Mouse (Mus musculus) kidney, postnatal 0 days (tissue): ENCODE measurements around the gene Hsd17b2. TPM values are rescaled to one million over a fixed set of nuclear protein-coding genes. Genes with fewer than 3 reads are reported as not detected.

ENCODE experiments used
- ATAC-seq: fragments of 200-750 bp; cut with Nextera tagmentation; replicated peaks from 2 replicates; pipeline ENCODE4 v1.8.0; 2017; ENCODE audit warnings: low read depth, moderate number of reproducible peaks, moderate TSS enrichment, moderate library complexity; ENCODE audit not compliant: low FRiP score
- DNase-seq: peaks from one replicate; pipeline ENCODE4 v3.0.0-alpha.2; 2016; ENCODE audit warnings: low spot score
- H3K27ac ChIP-seq: fragments of 300-500 bp; sonication (generic); 2 replicates; pipeline ENCODE4 v1.5.1; 2014; ENCODE audit warnings: mild to moderate bottlenecking
- H3K27me3 ChIP-seq: fragments of 300-500 bp; sonication (generic); 2 replicates; pipeline ENCODE4 v1.6.1; 2014; ENCODE audit warnings: low read length, mixed read lengths; ENCODE audit not compliant: insufficient read depth
- H3K36me3 ChIP-seq: fragments of 300-500 bp; sonication (generic); 2 replicates; pipeline ENCODE4 v1.6.1; 2014; ENCODE audit warnings: low read length, mixed read lengths; ENCODE audit not compliant: insufficient read depth
- H3K4me1 ChIP-seq: fragments of 300-500 bp; sonication (generic); replicated peaks from 2 replicates; pipeline ENCODE4 v1.6.1; 2014; ENCODE audit warnings: antibody characterized with exemption, low read length, mixed read lengths; ENCODE audit not compliant: insufficient read depth
- H3K4me2 ChIP-seq: fragments of 300-500 bp; sonication (generic); 2 replicates; pipeline ENCODE4 v1.6.1; 2014; ENCODE audit warnings: mild to moderate bottlenecking, low read length, moderate library complexity, mixed read lengths
- H3K4me3 ChIP-seq: fragments of 300-500 bp; sonication (generic); replicated peaks from 2 replicates; pipeline ENCODE4 v1.5.1; 2014; ENCODE audit warnings: low read depth, low read length
- H3K9ac ChIP-seq: fragments of 300-500 bp; sonication (generic); 2 replicates; pipeline ENCODE4 v1.6.1; 2014; ENCODE audit warnings: low read depth, low read length
- H3K9me3 ChIP-seq: fragments of 300-500 bp; sonication (generic); replicated peaks from 2 replicates; pipeline ENCODE4 v1.6.1; 2016; ENCODE audit warnings: low read length, inconsistent platforms, mixed read lengths
- CTCF ChIP-seq: IDR thresholded peaks from 2 replicates; pipeline ENCODE4 v1.5.1; 2016; ENCODE audit warnings: antibody characterized with exemption, low read depth, mild to moderate bottlenecking, moderate library complexity
- WGBS: fragments of 180-500 bp; shearing (Covaris S2); extraction: QIAGEN DNeasy Blood & Tissue Kit; methylation state at CpG from one replicate; pipeline ENCODE4 v1.1.7; 2014; 5-methylcytosine and 5-hydroxymethylcytosine counted together
- polyA plus RNA-seq: library from polyadenylated mRNA; unstranded; fragments of >200 nt; fragmentation: Nextera tagmentation; extraction: Ambion mirVana; gene quantifications from 2 replicates; pipeline ENCODE4 v1.2.1, GENCODE M21; 2015

Gene Hsd17b2
- polyA plus RNA-seq, 1 experiment from 2014 or later = 29.2 TPM

DNA sequence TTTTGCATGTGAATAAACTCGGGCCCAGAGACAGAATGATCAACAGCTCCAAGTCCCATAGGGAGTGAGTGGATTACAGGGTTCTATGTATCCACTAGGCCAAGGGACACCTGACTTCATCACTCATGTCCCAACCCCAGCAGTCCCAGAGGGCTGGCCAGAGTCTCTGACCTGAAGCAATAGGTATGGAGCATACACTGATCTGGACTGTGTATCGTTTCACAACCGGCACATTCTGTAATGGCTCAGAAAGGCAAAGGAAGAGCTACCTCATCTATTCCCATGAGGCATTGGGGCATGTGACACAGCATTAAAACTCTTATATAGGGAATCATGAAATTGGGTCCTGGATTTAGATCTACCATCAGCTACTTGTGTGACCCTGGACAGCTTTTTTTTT is 29.1 kb upstream of the Hsd17b2 start:
- Histone ChIP-seq H3K9ac (no peak overlapping the region), H3K4me2 (0 out of 2 replicates have a peak overlapping the region, but pooled peaks have one; percentile 94), H3K36me3 (no peaks in the 10 kb centered on the region), H3K27ac (no peak overlapping the region), H3K4me1 (no peaks in the 10 kb centered on the region), H3K9me3 (no peaks in the 10 kb centered on the region), H3K4me3 (no peak overlapping the region), H3K27me3 (no peaks in the 10 kb centered on the region)
- DNase-seq (no peak), ATAC-seq (no peak)
- TF ChIP-seq CTCF = no peak
- WGBS = 86% methylated on average over 3 of the region's 3 CpGs

GRCm38 (mm10) chr8:117673430-117673830 is 28.3 kb upstream of the Hsd17b2 start, which contains the start of gene Sdr42e1:
Gene Sdr42e1 (minus strand): TSS chr8:117673689.
- peak within 1 kb of the TSS; percentile 61 for H3K9ac ChIP-seq
- peak within 1 kb of the TSS; percentile 94 for H3K4me2 ChIP-seq
- DNase-seq (peak; percentile 74), ATAC-seq (no peak)
- no peaks in the 10 kb centered on the region for H3K27me3 ChIP-seq
- peak within 1 kb of the TSS; percentile 48 for H3K4me3 ChIP-seq
- H3K9me3 ChIP-seq = no peaks in the 10 kb centered on the region
- WGBS = 7% methylated on average over 17 of the region's 17 CpGs
- TF ChIP-seq CTCF = no peak
- no peaks in the 10 kb centered on the region for H3K4me1 ChIP-seq
- no peak within 1 kb of the TSS; the same call in 1 of the 2 replicates for H3K27ac ChIP-seq
- H3K36me3 ChIP-seq = no peaks in the 10 kb centered on the region

GRCm38 (mm10) chr8:117675171-117675570 is 26.5 kb upstream of the Hsd17b2 start:
- no peaks in the 10 kb centered on the region for H3K36me3 ChIP-seq
- DNase-seq = no peak
- no peak overlapping the region for H3K27ac ChIP-seq
- H3K4me1 ChIP-seq = no peaks in the 10 kb centered on the region
- no peak overlapping the region for H3K9ac ChIP-seq
- no peaks in the 10 kb centered on the region for H3K9me3 ChIP-seq
- no peak for TF ChIP-seq CTCF
- no peak overlapping the region for H3K4me3 ChIP-seq
- 73% methylated on average over 5 of the region's 5 CpGs for WGBS
- no peak for ATAC-seq
- no peak overlapping the region for H3K4me2 ChIP-seq
- no peaks in the 10 kb centered on the region for H3K27me3 ChIP-seq

DNA sequence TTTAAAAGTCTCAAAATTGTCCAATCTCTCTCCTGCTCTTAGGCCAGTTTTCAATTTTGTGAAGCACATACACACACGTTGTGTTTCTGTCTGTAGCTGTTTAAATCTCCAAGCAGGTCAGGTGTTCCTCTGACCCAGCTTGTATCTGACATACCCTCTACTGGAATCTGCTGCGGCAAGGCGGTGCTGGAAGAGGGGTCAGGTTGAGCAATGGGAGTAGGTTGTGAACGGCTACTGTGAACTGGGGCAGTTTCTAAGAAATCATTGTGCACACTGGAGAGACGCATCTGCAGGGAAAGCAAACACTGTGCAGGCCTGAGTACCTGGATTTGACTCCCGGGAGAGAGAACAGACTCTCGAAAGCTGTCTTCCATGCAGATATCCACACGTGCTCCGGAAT is 25.2 kb upstream of the Hsd17b2 start:
- ATAC-seq (no peak), DNase-seq (no peak)
- H3K27me3 ChIP-seq = no peaks in the 10 kb centered on the region
- H3K9me3 ChIP-seq = no peaks in the 10 kb centered on the region
- no peak for TF ChIP-seq CTCF
- H3K27ac ChIP-seq = no peak overlapping the region
- no peaks in the 10 kb centered on the region for H3K4me1 ChIP-seq
- H3K4me2 ChIP-seq = no peak overlapping the region
- H3K4me3 ChIP-seq = no peak overlapping the region
- WGBS = 67% methylated on average over 9 of the region's 9 CpGs
- H3K9ac ChIP-seq = no peak overlapping the region
- no peaks in the 10 kb centered on the region for H3K36me3 ChIP-seq

GRCm38 (mm10) chr8:117677011-117677410 is 24.7 kb upstream of the Hsd17b2 start:
- no peak for TF ChIP-seq CTCF
- H3K27ac ChIP-seq = no peak overlapping the region
- 68% methylated on average over 8 of the region's 8 CpGs for WGBS

GRCm38 (mm10) chr8:117678650-117679049 is 23.1 kb upstream of the Hsd17b2 start:
- Histone ChIP-seq H3K9me3 (no peaks in the 10 kb centered on the region), H3K27ac (no peak overlapping the region), H3K4me3 (no peak overlapping the region), H3K36me3 (no peaks in the 10 kb centered on the region), H3K9ac (no peak overlapping the region), H3K4me1 (no peaks in the 10 kb centered on the region), H3K27me3 (no peaks in the 10 kb centered on the region), H3K4me2 (no peak overlapping the region)
- no peak for TF ChIP-seq CTCF
- ATAC-seq = no peak
- 71% methylated on average over 4 of the region's 4 CpGs for WGBS
- DNase-seq = no peak

More at GRCm38 (mm10) chr8:117677011-117677410, 24.7 kb upstream of the Hsd17b2 start:
- H3K36me3 ChIP-seq = no peaks in the 10 kb centered on the region
- H3K4me1 ChIP-seq = no peaks in the 10 kb centered on the region
- DNase-seq (no peak), ATAC-seq (no peak)
- no peaks in the 10 kb centered on the region for H3K9me3 ChIP-seq
- no peak overlapping the region for H3K4me2 ChIP-seq
- H3K27me3 ChIP-seq = no peaks in the 10 kb centered on the region
- H3K4me3 ChIP-seq = no peak overlapping the region
- H3K9ac ChIP-seq = no peak overlapping the region

GRCm38 (mm10) chr8:117683925-117684472 is 17.7 kb upstream of the Hsd17b2 start:
- no peaks in the 10 kb centered on the region for H3K27me3 ChIP-seq
- H3K4me2 ChIP-seq = no peak overlapping the region
- H3K36me3 ChIP-seq = no peaks in the 10 kb centered on the region
- no peak overlapping the region for H3K27ac ChIP-seq
- no peak overlapping the region for H3K9ac ChIP-seq
- DNase-seq (no peak), ATAC-seq (no peak)
- H3K9me3 ChIP-seq = no peaks in the 10 kb centered on the region
- no peak overlapping the region for H3K4me3 ChIP-seq
- TF ChIP-seq CTCF = no peak
- H3K4me1 ChIP-seq = no peaks in the 10 kb centered on the region
- WGBS = 28% methylated on average over 10 of the region's 10 CpGs
